Mouse (Mus musculus): ENCODE measurements around the gene Phf21a. TPM values are rescaled to one million over a fixed set of nuclear protein-coding genes. Genes with fewer than 3 reads are reported as not detected.
A peak's percentile ranks its signal among the peaks of the same experiment; 100 is the strongest.

Phf21a gene
- polyA plus RNA-seq, 2 experiments from 2014 or later: 48.6 to 56.9 TPM

- no peak for ATAC-seq
Observed at GRCm38 (mm10) chr2:92365568-92365967, 272.7 kb downstream of the Phf21a start.

GRCm38 (mm10) chr2:92367383-92368029 lies 274.6 kb downstream of the Phf21a start:
- ATAC-seq: no peak

GRCm38 (mm10) chr2:92370375-92370774 lies 277.5 kb downstream of the Phf21a start:
- no peak for ATAC-seq

- no peak for ATAC-seq
Observed at GRCm38 (mm10) chr2:92370821-92371805, 278.2 kb downstream of the Phf21a start.

GRCm38 (mm10) chr2:92371971-92372690 lies 279.2 kb downstream of the Phf21a start:
- no peak for ATAC-seq

GRCm38 (mm10) chr2:92372767-92373436 lies 280.0 kb downstream of the Phf21a start:
- ATAC-seq: no peak

GRCm38 (mm10) chr2:92373437-92373813 lies 280.5 kb downstream of the Phf21a start:
- no peak for ATAC-seq

- ATAC-seq: no peak
Observed at GRCm38 (mm10) chr2:92374514-92374913, 281.6 kb downstream of the Phf21a start, which contains the start of the genes Pex16 and Large2. Gene Pex16 (plus strand): TSS chr2:92374676. Gene Large2 (minus strand): TSS chr2:92374869.

- ATAC-seq: peak; percentile 91
Observed at GRCm38 (mm10) chr2:92375099-92375623, 282.2 kb downstream of the Phf21a start.

- ATAC-seq: no peak
Observed at GRCm38 (mm10) chr2:92375788-92376187, 282.9 kb downstream of the Phf21a start.

GRCm38 (mm10) chr2:92376300-92376699 lies 283.4 kb downstream of the Phf21a start:
- no peak for ATAC-seq

GRCm38 (mm10) chr2:92377320-92377719 lies 284.4 kb downstream of the Phf21a start:
- ATAC-seq: no peak

- peak; percentile 43 for ATAC-seq
Observed at GRCm38 (mm10) chr2:92379783-92380494, 287.0 kb downstream of the Phf21a start.

GRCm38 (mm10) chr2:92380495-92381050 lies 287.7 kb downstream of the Phf21a start:
- no peak for ATAC-seq

- ATAC-seq: no peak
Observed at GRCm38 (mm10) chr2:92381161-92381560, 288.2 kb downstream of the Phf21a start.

- no peak for ATAC-seq
Observed at GRCm38 (mm10) chr2:92381901-92382588, 289.1 kb downstream of the Phf21a start, which contains the start of gene 1700029I15Rik. Gene 1700029I15Rik (plus strand): TSS chr2:92382538.

GRCm38 (mm10) chr2:92382759-92383158 lies 289.8 kb downstream of the Phf21a start:
- no peak for ATAC-seq

- ATAC-seq: no peak
Observed at GRCm38 (mm10) chr2:92384101-92384500, 291.2 kb downstream of the Phf21a start.

GRCm38 (mm10) chr2:92385113-92386051 lies 292.5 kb downstream of the Phf21a start:
- no peak for ATAC-seq

Data from activated CD4-positive, CD25-positive, alpha-beta regulatory T cell, adult 4 months (primary cell).